Mouse (Mus musculus): ENCODE data around the gene Krtap1-5.

Krtap1-5 gene

GRCm38 (mm10) chr11:99547892-99548291 lies 32.9 kb downstream of the Krtap1-5 start:
- DNase-seq (ENCODE audit: low read depth), result no peak

- DNase-seq (ENCODE audit: low read depth), result no peak
Measured at GRCm38 (mm10) chr11:99539721-99540120, 41.1 kb downstream of the Krtap1-5 start.

All from c-Kit-positive CD71-positive TER-119-negative erythroid progenitor cells, embryonic 14.5 days (primary cell).